Mouse (Mus musculus) E14TG2a.4 (cell line): ENCODE measurements around the gene Dusp1.

Source experiments
- H3K27me3 ChIP-seq: 2 replicates; pipeline ENCODE4 v1.6.1; 2014; ENCODE audit warnings: low read length, control low read depth; ENCODE audit not compliant: insufficient read depth
- H3K36me3 ChIP-seq: 2 replicates; pipeline ENCODE4 v1.6.1; 2014; ENCODE audit warnings: low read length, control low read depth; ENCODE audit not compliant: insufficient read depth
- H3K4me1 ChIP-seq: replicated peaks from 2 replicates; pipeline ENCODE4 v1.6.1; 2014; ENCODE audit warnings: low read depth, low read length, control low read depth
- H3K4me3 ChIP-seq: replicated peaks from 2 replicates; pipeline ENCODE4 v1.5.1; 2014; ENCODE audit warnings: mild to moderate bottlenecking, low read length
- H3K9me3 ChIP-seq: 2 replicates; pipeline ENCODE4 v1.6.1; 2014; ENCODE audit warnings: low read length, control low read depth
- CTCF ChIP-seq: conservative IDR thresholded peaks from 2 replicates; pipeline ENCODE4 v1.5.1; 2014; ENCODE audit warnings: low read length
- NANOG ChIP-seq: IDR thresholded peaks from 2 replicates; pipeline ENCODE4 v1.6.1; 2014; ENCODE audit warnings: borderline replicate concordance, low read length, mixed read lengths
- POU5F1 ChIP-seq: IDR thresholded peaks from 2 replicates; pipeline ENCODE4 v1.6.1; 2014; ENCODE audit warnings: low read length, borderline replicate concordance

The Dusp1 gene

DNA sequence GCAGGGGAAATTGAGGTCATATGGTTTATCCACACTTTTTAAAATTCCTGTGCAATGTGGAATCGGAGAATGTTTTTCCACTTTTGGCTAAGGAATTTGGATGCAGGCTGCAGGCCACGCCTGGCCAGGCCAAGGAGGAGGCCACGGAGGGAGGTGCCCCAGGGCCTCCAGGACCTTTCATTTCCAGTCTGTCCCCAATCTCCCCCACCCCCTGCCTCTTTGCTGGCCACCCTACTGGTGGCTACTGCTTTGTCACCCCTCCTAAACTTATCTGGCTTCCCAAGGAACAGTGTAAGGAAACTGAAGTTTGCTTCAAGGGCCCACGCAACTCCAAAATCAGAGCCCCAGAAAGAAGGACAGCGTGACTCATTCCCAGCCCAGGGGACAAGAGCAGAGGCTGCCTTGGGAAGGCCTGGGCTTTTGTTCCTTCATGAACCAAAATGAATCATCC, 32.1 kb downstream of the Dusp1 start:
- no peak overlapping the region for H3K4me3 ChIP-seq
- peaks cover 19% of the 10 kb centered on the region for H3K4me1 ChIP-seq
- peaks cover 17% of the 10 kb centered on the region for H3K27me3 ChIP-seq
- no peaks in the 10 kb centered on the region for H3K9me3 ChIP-seq
- TF ChIP-seq POU5F1: no peak
- TF ChIP-seq CTCF: no peak
- no peak for TF ChIP-seq NANOG
- no peaks in the 10 kb centered on the region for H3K36me3 ChIP-seq

DNA sequence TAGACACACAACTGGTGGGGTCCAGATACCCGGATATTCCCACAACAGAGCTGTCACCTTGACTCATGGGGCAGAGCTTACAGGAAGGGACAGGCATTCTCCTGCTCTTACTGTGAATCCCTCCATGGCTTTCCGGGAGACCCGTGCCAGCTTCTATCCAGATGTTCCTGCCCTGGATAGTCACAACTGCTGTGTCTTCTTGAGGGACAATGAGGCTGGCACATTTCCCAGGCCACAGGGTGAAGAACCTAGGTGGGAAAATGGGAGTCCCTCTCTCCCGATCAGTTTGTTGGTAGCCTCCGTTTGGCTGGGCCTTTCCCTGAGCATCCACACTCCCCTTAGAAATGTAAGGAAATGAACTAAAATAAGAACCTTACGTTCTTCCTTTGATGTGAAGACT, 33.2 kb downstream of the Dusp1 start:
- TF ChIP-seq POU5F1 (no peak), CTCF (no peak), NANOG (no peak)
- peaks cover 17% of the 10 kb centered on the region for H3K4me1 ChIP-seq
- H3K4me3 ChIP-seq: no peak overlapping the region
- H3K27me3 ChIP-seq: peaks cover 17% of the 10 kb centered on the region
- H3K9me3 ChIP-seq: no peaks in the 10 kb centered on the region
- H3K36me3 ChIP-seq: no peaks in the 10 kb centered on the region

DNA sequence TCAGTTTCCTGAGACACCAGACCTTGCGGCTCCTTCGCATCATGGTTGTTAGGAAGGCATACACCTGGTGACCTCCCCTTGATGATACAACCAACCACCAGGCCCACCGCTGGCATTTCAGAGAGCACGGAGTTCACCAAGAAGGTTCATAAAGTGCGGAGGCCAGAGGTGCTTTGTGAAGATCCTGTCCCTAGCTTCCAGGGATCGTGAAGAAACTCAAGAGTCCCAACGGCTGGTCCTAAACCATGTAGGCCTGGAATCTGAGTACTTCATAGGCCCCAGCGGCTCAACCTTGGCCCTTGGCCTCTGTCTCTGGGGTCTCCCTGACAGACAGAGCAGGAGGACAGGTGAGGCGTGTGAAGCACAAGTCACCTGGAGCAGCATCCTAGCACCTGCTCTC, 34.6 kb downstream of the Dusp1 start:
- Histone ChIP-seq H3K4me1 (peaks cover 11% of the 10 kb centered on the region; the same call in 1 of the 2 replicates), H3K27me3 (peaks cover 18% of the 10 kb centered on the region), H3K4me3 (no peak overlapping the region), H3K9me3 (no peaks in the 10 kb centered on the region), H3K36me3 (no peaks in the 10 kb centered on the region)
- no peak for TF ChIP-seq POU5F1
- TF ChIP-seq CTCF: no peak
- no peak for TF ChIP-seq NANOG

DNA sequence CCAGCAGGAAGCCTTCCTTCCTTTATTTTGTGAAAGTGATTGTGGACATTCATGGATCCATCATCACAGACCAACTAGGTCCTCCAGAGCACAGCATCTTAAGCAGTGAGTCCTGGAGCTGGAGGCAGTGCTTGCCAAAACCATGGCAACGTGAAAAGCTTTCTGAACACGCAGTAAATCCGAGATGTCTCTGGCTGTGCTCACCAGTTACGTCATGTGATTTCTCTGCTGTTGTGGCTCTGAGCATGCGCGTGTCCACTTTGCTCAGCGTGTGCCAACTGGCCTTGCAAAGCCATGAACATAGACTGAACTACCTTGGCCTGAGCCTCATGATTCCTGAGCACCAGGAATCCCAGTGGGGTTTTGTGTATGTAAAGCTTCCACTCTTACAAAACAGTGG, 36.6 kb downstream of the Dusp1 start:
- TF ChIP-seq POU5F1 (no peak), CTCF (no peak), NANOG (no peak)
- Histone ChIP-seq H3K36me3 (no peaks in the 10 kb centered on the region), H3K4me1 (peaks cover 5% of the 10 kb centered on the region; the same call in 1 of the 2 replicates), H3K9me3 (no peaks in the 10 kb centered on the region), H3K27me3 (peaks cover 12% of the 10 kb centered on the region), H3K4me3 (no peak overlapping the region)

DNA sequence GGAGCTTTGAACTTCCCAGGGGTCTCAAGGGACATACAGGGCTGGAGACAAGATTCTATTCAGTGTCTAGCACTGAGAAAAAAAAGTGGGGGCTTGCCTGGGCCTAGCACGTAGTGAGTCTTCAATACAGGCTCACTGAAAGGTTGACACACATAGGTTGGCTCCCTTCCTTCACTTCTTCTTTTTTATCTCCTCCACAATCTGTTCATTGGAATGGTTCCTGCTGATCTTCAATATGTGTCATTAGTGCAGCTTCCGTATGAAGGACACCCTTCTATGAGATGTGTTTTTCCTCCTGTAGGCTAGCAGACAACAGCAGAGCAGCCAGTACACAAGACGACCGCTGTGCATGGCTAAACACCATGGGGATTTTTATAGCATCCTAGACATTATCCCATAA, 37.1 kb downstream of the Dusp1 start:
- H3K4me3 ChIP-seq: no peak overlapping the region
- peaks cover 12% of the 10 kb centered on the region for H3K27me3 ChIP-seq
- H3K4me1 ChIP-seq: peaks cover 2% of the 10 kb centered on the region; the same call in 1 of the 2 replicates
- H3K36me3 ChIP-seq: no peaks in the 10 kb centered on the region
- H3K9me3 ChIP-seq: no peaks in the 10 kb centered on the region
- TF ChIP-seq POU5F1: no peak
- TF ChIP-seq NANOG: no peak
- TF ChIP-seq CTCF: no peak

DNA sequence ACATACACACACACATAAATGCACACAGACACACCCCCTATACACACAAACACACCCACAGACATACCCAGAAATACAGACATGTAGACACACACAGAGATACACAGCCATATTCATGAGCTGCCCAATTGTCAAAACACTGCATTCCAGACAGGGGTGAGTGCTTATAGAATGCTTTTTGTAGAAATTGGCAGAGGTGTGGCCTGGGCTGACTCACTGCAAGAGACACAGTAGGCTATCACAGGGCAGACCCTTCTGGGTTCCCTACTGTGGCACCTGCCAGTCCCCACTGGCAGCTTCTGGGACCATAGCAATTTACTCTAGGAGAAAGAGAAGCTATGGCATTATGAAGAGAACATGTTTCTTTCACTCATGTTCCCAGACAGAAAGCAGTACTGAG, 37.6 kb downstream of the Dusp1 start:
- no peak overlapping the region for H3K4me3 ChIP-seq
- peaks cover 12% of the 10 kb centered on the region for H3K27me3 ChIP-seq
- H3K36me3 ChIP-seq: no peaks in the 10 kb centered on the region
- H3K9me3 ChIP-seq: no peaks in the 10 kb centered on the region
- H3K4me1 ChIP-seq: no peaks in the 10 kb centered on the region; the same call in 1 of the 2 replicates
- TF ChIP-seq CTCF (no peak), POU5F1 (no peak), NANOG (no peak)

DNA sequence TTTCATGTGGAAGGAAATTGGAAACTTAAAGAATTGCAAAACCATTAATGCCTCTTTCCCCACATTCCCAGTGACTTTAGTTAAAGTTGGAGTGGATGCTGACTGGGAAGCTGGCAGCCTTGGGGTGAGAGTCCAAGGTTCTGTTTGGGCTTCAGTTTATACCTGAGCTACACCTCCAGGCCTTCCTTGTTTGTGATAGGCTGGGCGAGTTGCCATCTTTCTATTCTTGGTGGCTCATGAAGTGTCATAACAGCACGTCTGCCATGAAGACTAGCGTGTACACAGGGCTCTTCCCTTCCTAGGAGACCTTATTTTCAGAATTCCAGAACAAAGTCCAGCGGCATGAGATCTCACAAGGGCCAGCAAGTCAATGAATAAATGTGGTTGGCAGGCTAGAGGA, 39.2 kb downstream of the Dusp1 start:
- no peaks in the 10 kb centered on the region; the same call in 1 of the 2 replicates for H3K4me1 ChIP-seq
- no peak for TF ChIP-seq CTCF
- no peak for TF ChIP-seq NANOG
- TF ChIP-seq POU5F1: no peak

DNA sequence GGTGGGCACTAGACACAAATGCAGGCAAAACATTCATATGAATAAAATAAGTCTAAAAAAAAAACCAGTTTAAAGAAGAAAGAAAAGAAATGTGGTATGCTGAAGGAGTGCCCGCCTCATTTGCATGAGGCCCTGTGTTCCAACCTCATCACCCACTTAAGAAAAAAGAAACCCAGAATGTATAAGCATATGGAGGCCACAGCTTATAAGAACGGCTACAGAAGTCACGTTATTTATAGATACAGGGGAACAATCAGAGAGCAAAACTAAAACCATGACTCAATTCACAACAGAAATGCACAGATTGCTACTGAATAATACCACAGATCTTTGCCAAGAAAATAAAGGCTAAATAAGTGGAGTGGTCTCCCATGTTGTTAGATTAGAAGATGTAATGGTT, 43.6 kb downstream of the Dusp1 start:
- peaks cover 7% of the 10 kb centered on the region; the same call in 1 of the 2 replicates for H3K27me3 ChIP-seq
- no peak for TF ChIP-seq POU5F1
- no peak for TF ChIP-seq CTCF
- no peak for TF ChIP-seq NANOG
- no peaks in the 10 kb centered on the region for H3K36me3 ChIP-seq
- H3K9me3 ChIP-seq: no peaks in the 10 kb centered on the region
- peaks cover 14% of the 10 kb centered on the region for H3K4me1 ChIP-seq
- no peak overlapping the region for H3K4me3 ChIP-seq

More for the DNA sequence above, 39.2 kb downstream of the Dusp1 start:
- Histone ChIP-seq H3K4me3 (no peak overlapping the region), H3K36me3 (no peaks in the 10 kb centered on the region), H3K27me3 (peaks cover 4% of the 10 kb centered on the region; the same call in 1 of the 2 replicates), H3K9me3 (no peaks in the 10 kb centered on the region)

DNA sequence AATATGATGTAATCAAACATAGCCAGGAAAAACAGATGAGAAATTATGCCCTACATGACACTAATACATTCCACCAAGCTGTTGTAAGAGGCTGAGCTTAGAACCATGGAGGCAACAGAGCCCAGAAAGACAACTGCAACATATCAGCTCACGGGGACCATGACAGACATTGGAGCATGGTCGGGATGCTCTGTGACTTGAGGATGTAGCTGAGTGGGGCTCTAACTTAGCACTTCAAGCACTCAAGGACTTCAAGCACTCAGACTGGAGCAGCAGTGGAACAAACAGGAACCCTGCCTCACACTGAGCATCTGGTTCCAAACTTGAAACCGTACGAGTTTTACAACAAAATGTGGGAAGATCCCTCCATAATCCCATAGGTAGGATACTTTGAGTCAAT, 46.3 kb downstream of the Dusp1 start:
- no peaks in the 10 kb centered on the region for H3K9me3 ChIP-seq
- 0 out of 2 replicates have a peak, but pooled peaks cover 3% of the 10 kb centered on the region for H3K27me3 ChIP-seq
- H3K4me3 ChIP-seq: no peak overlapping the region
- H3K36me3 ChIP-seq: no peaks in the 10 kb centered on the region
- peaks cover 39% of the 10 kb centered on the region for H3K4me1 ChIP-seq
- TF ChIP-seq NANOG (no peak), POU5F1 (no peak), CTCF (no peak)
